16 mouse cellular contexts compared by ENCODE assay signal in genomic region chr11:94239706-94240105, GRCm38 (mm10). TPM values are rescaled to one million over a fixed set of nuclear protein-coding genes. Genes with fewer than 3 reads are reported as not detected.
A peak's percentile ranks its signal among the peaks of the same experiment; 100 is the strongest.
DNase-seq lines count a peak whose midpoint lies in the region; ATAC-seq and TF ChIP-seq lines count a peak whose summit lies in the region.
"Had no signal": no experiment of that assay in that cellular context is flagged by ENCODE, and none has a peak within 500 bp of the region (broad histone marks: within the 10 kb centered on the region; RNA-seq: fewer than 3 reads in every experiment).

No protein-coding gene starts in this region.

- peak overlapping the region; percentile 59; the same call in 1 of the 2 replicates for H3K27ac ChIP-seq in layer of hippocampus, adult 2 months
- peak overlapping the region; percentile 58 for H3K27ac ChIP-seq in embryonic facial prominence, embryonic 10.5 days (replicated peaks)
- H3K27ac ChIP-seq in limb, embryonic 13.5 days = no peak overlapping the region
- H3K27ac ChIP-seq: liver, embryonic 14.5 days had no signal

- H3K4me1 ChIP-seq in embryonic facial prominence, embryonic 10.5 days = peaks cover 53% of the 10 kb centered on the region
- H3K4me1 ChIP-seq in limb, embryonic 13.5 days = peaks cover 50% of the 10 kb centered on the region

- H3K4me2 ChIP-seq in limb, embryonic 13.5 days (replicated peaks) = peak overlapping the region; percentile 20; the same call in 1 of the 2 replicates

- no peak for TF ChIP-seq CTCF in layer of hippocampus, adult 2 months (conservative IDR thresholded peaks at IDR 0.05)

- no peak overlapping the region for H3K9ac ChIP-seq in limb, embryonic 13.5 days
- H3K9ac ChIP-seq: liver, embryonic 14.5 days had no signal

- peaks cover 38% of the 10 kb centered on the region for H3K27me3 ChIP-seq in embryonic facial prominence, embryonic 10.5 days (replicated peaks; ENCODE audit: low read depth, poor library complexity, severe bottlenecking)
- H3K27me3 ChIP-seq in limb, embryonic 13.5 days = no peaks in the 10 kb centered on the region

- no peaks in the 10 kb centered on the region for H3K36me3 ChIP-seq in embryonic facial prominence, embryonic 10.5 days (replicated peaks)
- H3K36me3 ChIP-seq in limb, embryonic 13.5 days = peaks cover 12% of the 10 kb centered on the region

- H3K9me3 ChIP-seq in embryonic facial prominence, embryonic 10.5 days = no peaks in the 10 kb centered on the region
- no peaks in the 10 kb centered on the region for H3K9me3 ChIP-seq in limb, embryonic 13.5 days

- WGBS in embryonic facial prominence, embryonic 10.5 days = 40% methylated on average over 9 of the region's 9 CpGs
- 21% methylated on average over 9 of the region's 9 CpGs for WGBS in limb, embryonic 13.5 days

- ATAC-seq in cerebellum, adult (ENCODE audit: insufficient number of reproducible peaks, low FRiP score, low TSS enrichment) = no peak
- ATAC-seq in limb, embryonic 13.5 days (ENCODE audit: low FRiP score, low read depth) = no peak

- H3K4me3 ChIP-seq in layer of hippocampus, adult 2 months = no peak overlapping the region
- no peak overlapping the region for H3K4me3 ChIP-seq in embryonic facial prominence, embryonic 10.5 days
- H3K4me3 ChIP-seq in limb, embryonic 13.5 days = no peak overlapping the region
- H3K4me3 ChIP-seq: myocyte had no signal

- peak; percentile 58 to 61 for DNase-seq in cerebellum, postnatal 10 days
- no peak for DNase-seq in layer of hippocampus, adult 2 months (ENCODE audit: low spot score in 2 of 2)
- no peak for DNase-seq in layer of hippocampus, adult 9-10 months (ENCODE audit: low spot score)
- DNase-seq in embryonic facial prominence, embryonic 10.5 days (ENCODE audit: low spot score) = no peak
- DNase-seq in frontal cortex, postnatal 14 days (ENCODE audit: low spot score in 2 of 2) = no peak
- no peak for DNase-seq in natural killer cell, adult 2 months (ENCODE audit: low spot score in 2 of 2)
- DNase-seq: cerebellum, adult 9-10 months; heart, adult 11 months; kidney, adult 18-20 months; lung, postnatal 36 days had no signal

RNA-seq across cellular contexts. Expression of gene Wfikkn2, which starts 6.1 kb away (rescaled TPM):
- under 1 TPM; 0.49 to 0.72 TPM for total RNA-seq in layer of hippocampus, adult 2 months (2021)
- polyA plus RNA-seq in embryonic facial prominence, embryonic 10.5 days (2016; fragmentation: Nextera tagmentation; extraction: Ambion mirVana) = 1.1 and 2.4 TPM in 2 replicates
- polyA plus RNA-seq in limb, embryonic 13.5 days (2015; fragmentation: Nextera tagmentation; extraction: Ambion mirVana) = 15.0 and 17.6 TPM in 2 replicates

RNA-seq across cellular contexts. Expression of gene Tob1, which starts 28.5 kb away (rescaled TPM):
- 10 to 100 TPM; 36.6 to 39.2 TPM for total RNA-seq in layer of hippocampus, adult 2 months (2021)
- 18.4 and 22.1 TPM in 2 replicates for polyA plus RNA-seq in embryonic facial prominence, embryonic 10.5 days (2016; fragmentation: Nextera tagmentation; extraction: Ambion mirVana)
- 30.0 and 33.9 TPM in 2 replicates for polyA plus RNA-seq in limb, embryonic 13.5 days (2015; fragmentation: Nextera tagmentation; extraction: Ambion mirVana)

RNA-seq across cellular contexts. Expression of gene Gm21885, which starts 42.0 kb away (rescaled TPM):
- total RNA-seq in layer of hippocampus, adult 2 months (2021) = not detected
- 0.39 TPM in 1 of 2 replicates, not detected in the other for polyA plus RNA-seq in embryonic facial prominence, embryonic 10.5 days (2016; fragmentation: Nextera tagmentation; extraction: Ambion mirVana)
- 0.26 and 0.32 TPM in 2 replicates for polyA plus RNA-seq in limb, embryonic 13.5 days (2015; fragmentation: Nextera tagmentation; extraction: Ambion mirVana)
- total RNA-seq: left cerebral cortex, adult 8-10 months had no signal
- polyA plus RNA-seq: liver, embryonic 14.5 days; myocyte; spleen, adult 2 months had no signal

Comparison
In these comparisons a context has a peak if more than half of its experiments do, and no peak if none do; other contexts are left out.
1. DNase-seq: peak in cerebellum, postnatal 10 days (2 of 2); none in layer of hippocampus, adult 2 months (0 of 2), layer of hippocampus, adult 9-10 months (single experiment), embryonic facial prominence, embryonic 10.5 days (single experiment), frontal cortex, postnatal 14 days (0 of 2) and natural killer cell, adult 2 months (0 of 2).